In the genomic region with DNA sequence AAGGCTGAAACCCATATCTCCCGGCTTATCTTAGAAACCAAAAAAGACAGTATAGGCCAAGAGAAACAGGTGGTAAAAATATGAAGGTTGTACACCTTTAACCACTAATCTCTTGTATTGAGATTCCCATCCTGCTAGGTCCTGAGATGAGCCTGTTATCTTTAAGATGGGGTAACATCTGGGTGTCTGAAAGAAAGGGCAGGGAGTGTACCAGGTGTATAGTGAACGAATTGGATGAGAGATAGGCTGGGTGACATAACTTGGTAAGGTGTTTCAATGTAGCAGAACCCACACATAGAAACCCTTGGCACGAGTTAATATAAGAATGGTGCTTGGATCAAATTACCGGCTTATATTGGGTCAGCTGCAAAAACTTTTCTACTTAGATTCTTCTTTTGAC, we compare ENCODE assay signal across 8 mouse cellular contexts. TPM values are rescaled to one million over a fixed set of nuclear protein-coding genes. Genes with fewer than 3 reads are reported as not detected.
DNase-seq lines count a peak whose midpoint lies in the region; ATAC-seq and TF ChIP-seq lines count a peak whose summit lies in the region.

No protein-coding gene starts in this region.

- 0 out of 2 replicates have a peak, but pooled peaks cover 3% of the 10 kb centered on the region for H3K9me3 ChIP-seq in heart, embryonic 12.5 days (replicated peaks)
- no peaks in the 10 kb centered on the region for H3K9me3 ChIP-seq in hindbrain, embryonic 10.5 days
- no peaks in the 10 kb centered on the region for H3K9me3 ChIP-seq in liver, postnatal 0 days (ENCODE audit: low read length)

- H3K4me2 ChIP-seq in heart, embryonic 12.5 days: peak overlapping the region; percentile 100
- H3K4me2 ChIP-seq in liver, postnatal 0 days (ENCODE audit: low read depth, low read length): peak overlapping the region; percentile 76

- TF ChIP-seq EP300 in liver, postnatal 0 days (IDR thresholded peaks at IDR 0.05; ENCODE audit: low read depth): no peak; the same call in 1 of the 2 replicates

- H3K27me3 ChIP-seq in heart, embryonic 12.5 days (replicated peaks): no peaks in the 10 kb centered on the region
- H3K27me3 ChIP-seq in hindbrain, embryonic 10.5 days (ENCODE audit: insufficient read depth, poor library complexity, severe bottlenecking): peaks cover 27% of the 10 kb centered on the region
- peaks cover 6% of the 10 kb centered on the region; the same call in 1 of the 2 replicates for H3K27me3 ChIP-seq in liver, postnatal 0 days (ENCODE audit: insufficient read depth, low read length)

- no peaks in the 10 kb centered on the region for H3K36me3 ChIP-seq in heart, embryonic 12.5 days
- no peaks in the 10 kb centered on the region for H3K36me3 ChIP-seq in hindbrain, embryonic 10.5 days
- peaks cover 19% of the 10 kb centered on the region for H3K36me3 ChIP-seq in liver, postnatal 0 days (replicated peaks; ENCODE audit: insufficient read depth, low read length)

- ATAC-seq in heart, embryonic 12.5 days (ENCODE audit: insufficient number of reproducible peaks, low FRiP score): no peak
- ATAC-seq in liver, postnatal 0 days: no peak

- DNase-seq in heart, adult 9 months (ENCODE audit: low spot score in 2 of 2): no peak
- DNase-seq in hindbrain, embryonic 10.5 days (ENCODE audit: low spot score): no peak
- no peak for DNase-seq in liver, postnatal 0 days
- no peak for DNase-seq in right cerebral cortex, postnatal 36 days (ENCODE audit: low spot score in 2 of 2)
- DNase-seq in ovary, adult 18-20 months (ENCODE audit: low spot score): no peak
- no peak for DNase-seq in left cerebral cortex, adult 18-20 months (ENCODE audit: low spot score in 2 of 2)

- peak overlapping the region; percentile 86 for H3K4me3 ChIP-seq in heart, embryonic 12.5 days
- H3K4me3 ChIP-seq in brown adipose tissue, adult 24 weeks (ENCODE audit: insufficient read depth, low read depth, low read length): peak overlapping the region; percentile 46
- H3K4me3 ChIP-seq in hindbrain, embryonic 10.5 days: peak overlapping the region; percentile 72
- peak overlapping the region; percentile 83 for H3K4me3 ChIP-seq in liver, postnatal 0 days (ENCODE audit: low read depth, low read length)

- TF ChIP-seq CTCF in liver, postnatal 0 days (IDR thresholded peaks at IDR 0.05; ENCODE audit: low read depth): no peak

- H3K9ac ChIP-seq in heart, embryonic 12.5 days: peak overlapping the region; percentile 68
- H3K9ac ChIP-seq in liver, postnatal 0 days (replicated peaks): peak overlapping the region; percentile 45; the same call in 1 of the 2 replicates

- WGBS in heart, embryonic 12.5 days: 28% methylated on average over 4 of the region's 4 CpGs
- WGBS in hindbrain, embryonic 10.5 days: 38% methylated on average over 4 of the region's 4 CpGs
- 36% methylated on average over 4 of the region's 4 CpGs for WGBS in liver, postnatal 0 days (ENCODE audit: insufficient replicate concordance)

- no peak overlapping the region for H3K27ac ChIP-seq in heart, embryonic 12.5 days (ENCODE audit: poor library complexity, severe bottlenecking)
- no peak overlapping the region for H3K27ac ChIP-seq in brown adipose tissue, adult 24 weeks (replicated peaks; ENCODE audit: low read depth, low read length)
- peak overlapping the region; percentile 88 for H3K27ac ChIP-seq in hindbrain, embryonic 10.5 days
- peak overlapping the region; percentile 26; the same call in 1 of the 2 replicates for H3K27ac ChIP-seq in liver, postnatal 0 days (ENCODE audit: low read depth)

- peaks cover 39% of the 10 kb centered on the region for H3K4me1 ChIP-seq in heart, embryonic 12.5 days (replicated peaks)
- H3K4me1 ChIP-seq in brown adipose tissue, adult 24 weeks (ENCODE audit: control insufficient read depth, insufficient read depth, insufficient read length, low read length): peaks cover 6% of the 10 kb centered on the region; the same call in 1 of the 2 replicates
- H3K4me1 ChIP-seq in hindbrain, embryonic 10.5 days (replicated peaks): peaks cover 42% of the 10 kb centered on the region
- H3K4me1 ChIP-seq in liver, postnatal 0 days (ENCODE audit: insufficient read depth): peaks cover 26% of the 10 kb centered on the region

RNA-seq across cellular contexts. Expression of gene Mylip, which starts 0.7 kb away (rescaled TPM):
- 6.3 and 6.9 TPM in 2 replicates for polyA plus RNA-seq in heart, embryonic 12.5 days (2016; fragmentation: Nextera tagmentation; extraction: Ambion mirVana)
- polyA plus RNA-seq in brown adipose tissue, adult 24 weeks (2012; ENCODE audit: insufficient read depth, insufficient read length, missing spikeins): 4.7 and 12.9 TPM in 2 replicates
- 8.0 and 8.1 TPM in 2 replicates for polyA plus RNA-seq in hindbrain, embryonic 10.5 days (2016; fragmentation: Nextera tagmentation; extraction: Ambion mirVana)
- polyA plus RNA-seq in liver, postnatal 0 days (2015; fragmentation: Nextera tagmentation; extraction: Ambion mirVana): 6.9 and 7.4 TPM in 2 replicates
- total RNA-seq in left cerebral cortex, adult 18-20 months (2021): 10 to 100 TPM; 12.9 to 14.2 TPM

Comparison
In these comparisons a context has a peak if more than half of its experiments do, and no peak if none do; other contexts are left out.
1. H3K27ac ChIP-seq: peak in hindbrain, embryonic 10.5 days (single experiment) and liver, postnatal 0 days (single experiment); none in heart, embryonic 12.5 days (single experiment) and brown adipose tissue, adult 24 weeks (single experiment).
2. Peak in every context shown above with its lines, with median percentiles within 50 percentile points of each other: H3K4me3 ChIP-seq.